Mouse (Mus musculus) limb, embryonic 14.5 days (tissue): Measurements from ENCODE around the gene Plcl1. TPM values are rescaled to one million over a fixed set of nuclear protein-coding genes. Genes with fewer than 3 reads are reported as not detected.

Experiments used
- ATAC-seq: fragments of 200-750 bp; cut with Nextera tagmentation; 2 replicates; pipeline ENCODE4 v1.8.0; 2017; ENCODE audit warnings: low read depth, moderate number of reproducible peaks, moderate TSS enrichment; ENCODE audit not compliant: low FRiP score
- DNase-seq: peaks from one replicate; pipeline ENCODE4 v3.0.0-alpha.2; 2015; ENCODE audit warnings: low spot score
- H3K27ac ChIP-seq: fragments of 300-500 bp; sonication (generic); replicated peaks from 2 replicates; pipeline ENCODE4 v1.5.1; 2014; ENCODE audit warnings: low read depth, mild to moderate bottlenecking, low read length, moderate library complexity, mixed read lengths
- H3K27me3 ChIP-seq: fragments of 300-500 bp; sonication (generic); 2 replicates; pipeline ENCODE4 v1.6.1; 2014; ENCODE audit warnings: low read length, mixed read lengths; ENCODE audit not compliant: control insufficient read depth, insufficient read depth
- H3K36me3 ChIP-seq: fragments of 300-500 bp; sonication (generic); 2 replicates; pipeline ENCODE4 v1.6.1; 2014; ENCODE audit warnings: mild to moderate bottlenecking, low read length, moderate library complexity, mixed read lengths; ENCODE audit not compliant: control insufficient read depth, insufficient read depth
- H3K4me1 ChIP-seq: fragments of 300-500 bp; sonication (generic); 2 replicates; pipeline ENCODE4 v1.6.1; 2014; ENCODE audit warnings: antibody characterized with exemption, low read length, mixed read lengths; ENCODE audit not compliant: control insufficient read depth, insufficient read depth
- H3K4me2 ChIP-seq: fragments of 300-500 bp; sonication (generic); replicated peaks from 2 replicates; pipeline ENCODE4 v1.6.1; 2014; ENCODE audit warnings: low read depth, mild to moderate bottlenecking, low read length, moderate library complexity; ENCODE audit not compliant: severe bottlenecking
- H3K4me3 ChIP-seq: fragments of 300-500 bp; sonication (generic); replicated peaks from 2 replicates; pipeline ENCODE4 v1.5.1; 2014; ENCODE audit warnings: low read length
- H3K9ac ChIP-seq: fragments of 300-500 bp; sonication (generic); 2 replicates; pipeline ENCODE4 v1.6.1; 2014; ENCODE audit warnings: mild to moderate bottlenecking, low read depth, low read length, moderate library complexity; ENCODE audit not compliant: severe bottlenecking
- H3K9me3 ChIP-seq: fragments of 300-500 bp; sonication (generic); 2 replicates; pipeline ENCODE4 v1.6.1; 2016; ENCODE audit warnings: low read length; ENCODE audit not compliant: control insufficient read depth
- POLR2A ChIP-seq: fragments of 200-500 bp; IDR thresholded peaks from 2 replicates; pipeline ENCODE4 v1.8.0; 2012; ENCODE audit warnings: inconsistent platforms, mild to moderate bottlenecking, moderate library complexity, borderline replicate concordance; ENCODE audit not compliant: insufficient read depth, insufficient read length; ENCODE audit errors: extremely low read depth
- WGBS: fragments of 180-500 bp; shearing (Covaris S2); extraction: QIAGEN DNeasy Blood & Tissue Kit; methylation state at CpG from one replicate; pipeline ENCODE4 v1.1.7; 2014; 5-methylcytosine and 5-hydroxymethylcytosine counted together
- polyA plus RNA-seq, 2 experiments: library from polyadenylated mRNA; depleted of rRNA in 1 of 2; stranded (reverse) in 1 of 2; unstranded in 1 of 2; fragments of >200 nt; fragmentation: Nextera tagmentation in 1 of 2; extraction: Ambion mirVana in 1 of 2; gene quantifications; 2 replicates each; pipeline versions ENCODE4 v1.2.1 to v1.2.3; 2012 to 2014

The Plcl1 gene
- polyA plus RNA-seq, 2 experiments = 1.8 to 2.3 TPM

GRCm38 (mm10) chr1:55380527-55380926 is 25.2 kb upstream of the Plcl1 start:
- no peak for TF ChIP-seq POLR2A
- no peak overlapping the region for H3K4me3 ChIP-seq
- H3K9ac ChIP-seq = no peak overlapping the region
- 87% methylated on average over 2 of the region's 2 CpGs for WGBS
- H3K27me3 ChIP-seq = no peaks in the 10 kb centered on the region
- no peaks in the 10 kb centered on the region for H3K9me3 ChIP-seq
- H3K4me1 ChIP-seq = no peaks in the 10 kb centered on the region
- no peak for DNase-seq
- H3K27ac ChIP-seq = no peak overlapping the region
- no peaks in the 10 kb centered on the region for H3K36me3 ChIP-seq
- no peak for ATAC-seq
- no peak overlapping the region for H3K4me2 ChIP-seq

- Histone ChIP-seq H3K4me2 (no peak overlapping the region), H3K9me3 (no peaks in the 10 kb centered on the region), H3K27me3 (no peaks in the 10 kb centered on the region), H3K4me3 (no peak overlapping the region), H3K9ac (no peak overlapping the region), H3K36me3 (no peaks in the 10 kb centered on the region), H3K27ac (no peak overlapping the region), H3K4me1 (no peaks in the 10 kb centered on the region)
- 14% methylated on average over 9 of the region's 9 CpGs for WGBS
- peak; percentile 68 for DNase-seq
- ATAC-seq = peak; percentile 78; the same call in 1 of the 2 replicates
- TF ChIP-seq POLR2A = no peak
These were observed 22.5 kb upstream of the Plcl1 start for GRCm38 (mm10) chr1:55383114-55383773.

- Histone ChIP-seq H3K27me3 (0 out of 2 replicates have a peak, but pooled peaks cover 2% of the 10 kb centered on the region), H3K4me2 (no peak overlapping the region), H3K9me3 (no peaks in the 10 kb centered on the region), H3K4me1 (peaks cover under 1% of the 10 kb centered on the region; the same call in 1 of the 2 replicates), H3K36me3 (no peaks in the 10 kb centered on the region), H3K27ac (no peak overlapping the region), H3K9ac (no peak overlapping the region), H3K4me3 (no peak overlapping the region)
- DNase-seq = no peak
- no peak for TF ChIP-seq POLR2A
- no peak for ATAC-seq
- WGBS = 32% methylated on average over 5 of the region's 5 CpGs
These were observed 5.8 kb upstream of the Plcl1 start for GRCm38 (mm10) chr1:55399891-55400290.

GRCm38 (mm10) chr1:55404439-55404838 is 1.3 kb upstream of the Plcl1 start:
- Histone ChIP-seq H3K36me3 (no peaks in the 10 kb centered on the region), H3K27me3 (peaks cover 7% of the 10 kb centered on the region; the same call in 1 of the 2 replicates), H3K4me1 (peaks cover 5% of the 10 kb centered on the region; the same call in 1 of the 2 replicates), H3K27ac (no peak overlapping the region), H3K4me2 (no peak overlapping the region), H3K4me3 (no peak overlapping the region), H3K9me3 (no peaks in the 10 kb centered on the region), H3K9ac (no peak overlapping the region)
- 3% methylated on average over 3 of the region's 3 CpGs for WGBS
- ATAC-seq = no peak
- DNase-seq = peak; percentile 70
- TF ChIP-seq POLR2A = no peak

- H3K36me3 ChIP-seq = no peaks in the 10 kb centered on the region
- H3K4me3 ChIP-seq = peak overlapping the region; percentile 70
- peaks cover 5% of the 10 kb centered on the region; the same call in 1 of the 2 replicates for H3K4me1 ChIP-seq
- peak; percentile 42 for ATAC-seq
- H3K27me3 ChIP-seq = peaks cover 7% of the 10 kb centered on the region; the same call in 1 of the 2 replicates
- peak; percentile 21 for DNase-seq
- no peaks in the 10 kb centered on the region for H3K9me3 ChIP-seq
- TF ChIP-seq POLR2A = no peak
- H3K9ac ChIP-seq = peak overlapping the region; percentile 69
- H3K27ac ChIP-seq = peak overlapping the region; percentile 61; the same call in 1 of the 2 replicates
- under 1% methylated on average over 36 of the region's 42 CpGs for WGBS
- H3K4me2 ChIP-seq = peak overlapping the region; percentile 100
These were observed 297 bp downstream of the Plcl1 start for GRCm38 (mm10) chr1:55406023-55406413.
